Mouse (Mus musculus): ENCODE results near the gene Smurf1. TPM values are rescaled to one million over a fixed set of nuclear protein-coding genes. Genes with fewer than 3 reads are reported as not detected.

Smurf1 gene
- polyA plus RNA-seq (2017; shearing (Covaris generic)), result 1 to 10 TPM; 4.6 to 4.8 TPM

DNA sequence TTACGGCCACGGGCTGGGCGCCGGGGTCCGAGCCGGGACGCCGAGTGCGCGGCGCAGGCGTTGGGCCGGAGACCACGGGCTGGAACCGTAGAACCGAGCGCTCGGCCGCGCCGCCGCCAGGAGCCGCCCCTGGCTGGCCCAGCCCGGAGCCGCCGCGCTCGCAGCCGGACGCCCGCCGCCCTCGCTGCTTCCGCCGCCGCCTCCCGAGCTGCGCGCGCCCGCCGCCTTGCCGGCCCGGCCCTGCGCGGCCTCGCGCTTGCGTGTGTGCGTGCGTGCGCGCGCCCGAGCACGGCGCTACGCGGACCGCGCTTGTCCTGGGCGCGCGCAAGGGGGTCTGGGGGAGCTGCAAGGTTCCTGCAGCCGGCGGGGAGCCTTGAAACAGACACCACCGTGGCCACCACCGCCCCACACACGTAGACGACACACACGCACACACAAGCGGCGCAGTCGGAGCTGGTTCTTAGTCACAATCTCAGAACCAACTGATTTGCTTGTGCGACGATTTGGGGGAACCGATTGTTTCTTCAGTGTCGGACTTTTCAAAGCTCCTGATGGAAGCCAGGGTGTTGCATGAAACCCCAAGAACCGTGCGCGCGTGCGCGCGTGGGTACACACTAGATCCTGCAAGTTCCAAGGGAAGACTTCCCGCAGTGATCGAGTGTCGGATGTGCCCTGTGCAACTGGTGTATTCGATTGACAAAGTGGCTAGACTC is at the start of gene Smurf1:
TSS of gene Smurf1 (minus strand) at position 209 of the 713 bp plus-strand sequence.
- ATAC-seq, result peak; percentile 51

GRCm38 (mm10) chr5:145014278-145014677 is 48.6 kb upstream of the Smurf1 start:
- ATAC-seq, result no peak

GRCm38 (mm10) chr5:145008878-145009659 is 43.4 kb upstream of the Smurf1 start:
- no peak for ATAC-seq

DNA sequence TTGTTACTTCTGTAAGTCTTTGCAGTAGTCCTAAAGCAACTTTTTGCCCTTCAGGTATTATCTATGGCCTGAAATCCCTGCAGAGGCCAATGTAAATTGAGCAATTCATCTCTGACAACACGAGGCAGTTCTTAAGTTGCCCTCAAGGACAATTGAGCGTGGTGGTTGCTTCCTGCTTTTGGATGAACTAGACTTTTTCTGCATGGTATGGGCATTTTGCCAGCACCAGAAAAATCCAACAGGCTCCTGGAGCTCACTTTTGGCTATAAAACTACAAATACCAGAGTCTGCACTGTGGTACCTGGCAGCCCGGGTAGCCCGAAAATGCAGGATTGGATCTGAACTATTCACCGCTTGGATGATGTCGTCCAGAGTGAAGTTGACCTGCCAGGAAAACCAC is 39.9 kb upstream of the Smurf1 start:
- ATAC-seq, result no peak

DNA sequence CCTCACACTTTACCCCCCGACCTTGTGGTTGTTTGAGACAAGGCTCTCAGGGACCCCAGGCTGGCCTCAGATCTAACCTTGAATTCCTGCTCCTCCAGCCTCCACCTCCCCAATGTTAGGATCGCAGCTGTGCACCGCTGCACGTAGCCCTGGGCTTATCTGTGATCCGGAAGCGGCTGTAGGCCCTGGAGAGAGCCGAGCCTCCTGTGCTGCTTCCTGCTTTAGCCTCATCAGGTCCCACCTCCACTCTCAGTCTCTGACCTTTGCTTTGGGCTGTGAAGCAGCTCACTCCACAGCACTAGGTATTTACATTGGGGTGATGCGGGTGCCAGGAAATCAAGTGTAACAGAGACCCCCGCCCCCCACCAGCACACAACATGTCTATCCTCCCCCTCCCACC is 38.8 kb upstream of the Smurf1 start:
- no peak for ATAC-seq

GRCm38 (mm10) chr5:145003362-145003761 is 37.7 kb upstream of the Smurf1 start:
- no peak for ATAC-seq

DNA sequence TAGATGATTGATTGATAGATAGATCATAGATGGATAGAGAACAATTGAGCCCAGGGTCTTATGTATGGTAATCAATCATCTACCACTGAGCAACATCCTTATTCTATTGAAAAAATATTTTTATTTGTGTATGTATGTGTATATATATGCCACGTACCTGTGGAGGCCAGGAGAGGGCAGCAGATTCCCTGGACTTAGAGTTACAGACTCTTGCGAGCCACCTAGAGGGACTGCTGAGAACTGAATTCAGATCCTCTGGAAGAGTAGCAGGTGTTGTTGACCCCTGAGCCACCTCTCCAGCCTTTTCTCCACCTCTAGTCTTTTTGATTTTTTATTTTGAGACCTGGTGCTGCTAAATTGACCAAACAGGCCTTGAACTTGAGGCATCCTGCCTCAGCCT is 32.8 kb upstream of the Smurf1 start:
- ATAC-seq, result no peak

DNA sequence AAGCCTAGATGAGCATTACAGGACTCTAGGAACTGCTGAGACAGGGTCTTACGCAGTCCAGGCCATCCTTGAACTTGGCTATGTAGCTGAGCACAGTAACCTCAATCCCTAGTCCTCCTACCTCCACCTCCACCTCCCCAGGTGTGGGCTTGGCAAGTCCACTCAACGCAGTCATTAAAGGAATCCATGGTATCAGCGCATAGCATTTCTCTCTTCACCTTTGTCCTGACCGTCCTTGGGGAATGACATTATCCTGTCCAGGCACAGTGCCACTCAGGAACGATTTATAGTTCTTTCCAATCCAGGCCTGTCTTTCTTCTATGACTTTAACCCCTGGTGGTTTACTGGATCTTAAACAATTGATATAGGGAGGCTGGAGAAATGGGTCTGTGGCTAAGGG is 24.8 kb upstream of the Smurf1 start:
- ATAC-seq, result no peak

- ATAC-seq, result no peak
Observed at GRCm38 (mm10) chr5:144990051-144990450, 24.4 kb upstream of the Smurf1 start.

DNA sequence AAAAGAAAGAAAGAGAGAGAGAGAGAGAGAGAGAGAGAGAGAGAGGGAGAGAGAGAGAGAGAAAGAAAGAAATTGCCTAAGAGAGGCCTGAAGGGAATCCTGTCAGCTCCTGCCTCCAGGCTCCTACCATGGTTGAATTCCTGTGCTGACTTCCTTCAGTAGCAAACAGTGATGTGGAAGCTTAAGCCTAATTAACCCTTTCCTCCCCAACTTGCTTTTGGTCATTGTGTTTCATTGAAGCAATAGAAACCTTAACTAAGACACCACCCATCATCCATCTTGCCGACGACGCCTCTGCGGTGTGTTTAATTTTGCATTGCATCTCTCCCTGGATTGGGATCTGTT is 23.4 kb upstream of the Smurf1 start:
- ATAC-seq, result no peak

DNA sequence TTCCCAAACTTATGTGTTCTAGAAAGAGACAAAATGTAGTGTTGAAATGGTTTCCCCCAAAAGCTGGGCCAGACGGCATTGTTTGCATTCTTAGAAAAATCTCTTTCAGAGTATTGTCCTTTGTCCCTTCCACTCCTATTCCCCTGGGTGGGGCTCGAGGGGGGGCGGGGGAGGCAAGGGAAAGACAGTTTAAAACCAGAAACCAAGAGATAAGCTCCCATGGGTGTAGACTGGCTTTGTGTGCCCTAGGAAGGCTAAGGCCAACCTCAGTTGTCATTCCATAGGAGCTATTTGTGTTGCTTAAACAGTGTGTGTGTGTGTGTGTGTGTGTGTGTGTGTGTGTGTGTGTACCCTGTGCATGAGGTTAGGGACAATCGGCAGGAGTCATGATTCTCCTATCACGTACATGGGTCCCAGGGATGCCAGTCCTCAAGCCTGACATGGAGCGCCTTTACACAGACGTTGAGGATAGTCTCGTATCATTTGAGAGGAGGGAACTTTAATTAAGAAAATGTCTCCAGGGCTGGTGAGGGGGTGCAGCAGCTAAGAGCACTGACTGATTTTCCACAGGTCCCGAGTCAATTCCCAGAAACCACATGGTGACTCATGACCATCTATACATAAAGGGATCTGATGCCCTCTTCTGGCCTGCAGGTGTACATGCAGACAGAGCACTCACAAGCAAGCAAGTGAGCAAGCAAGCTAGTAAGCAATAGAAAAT is 22.9 kb upstream of the Smurf1 start:
- no peak for ATAC-seq

DNA sequence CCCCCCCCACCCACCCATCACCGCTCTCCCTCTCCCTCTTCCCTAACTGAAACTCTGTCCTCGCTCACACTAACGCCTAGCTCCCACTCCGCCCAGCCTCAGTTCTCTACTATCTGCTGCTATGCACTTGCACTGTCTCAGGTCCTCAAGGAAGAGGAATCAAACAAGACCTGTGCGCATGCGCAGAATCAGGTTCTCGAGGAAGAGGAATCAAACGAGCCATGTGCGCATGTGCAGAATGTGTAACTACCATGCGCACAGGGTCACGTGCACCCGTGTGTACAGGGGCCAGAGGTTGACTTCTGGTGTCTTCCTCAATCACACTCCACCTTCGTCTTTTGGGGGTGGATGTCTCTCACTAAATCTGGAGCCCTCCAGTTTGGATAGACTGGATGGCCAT is 21.9 kb upstream of the Smurf1 start:
- ATAC-seq, result no peak

GRCm38 (mm10) chr5:144984839-144985238 is 19.2 kb upstream of the Smurf1 start:
- no peak for ATAC-seq

- ATAC-seq, result no peak
Observed at GRCm38 (mm10) chr5:144983227-144983626, 17.6 kb upstream of the Smurf1 start.

- no peak for ATAC-seq
Observed at GRCm38 (mm10) chr5:144979110-144979509, 13.5 kb upstream of the Smurf1 start.

- ATAC-seq, result no peak
Observed at GRCm38 (mm10) chr5:144978533-144979107, 13.0 kb upstream of the Smurf1 start.

DNA sequence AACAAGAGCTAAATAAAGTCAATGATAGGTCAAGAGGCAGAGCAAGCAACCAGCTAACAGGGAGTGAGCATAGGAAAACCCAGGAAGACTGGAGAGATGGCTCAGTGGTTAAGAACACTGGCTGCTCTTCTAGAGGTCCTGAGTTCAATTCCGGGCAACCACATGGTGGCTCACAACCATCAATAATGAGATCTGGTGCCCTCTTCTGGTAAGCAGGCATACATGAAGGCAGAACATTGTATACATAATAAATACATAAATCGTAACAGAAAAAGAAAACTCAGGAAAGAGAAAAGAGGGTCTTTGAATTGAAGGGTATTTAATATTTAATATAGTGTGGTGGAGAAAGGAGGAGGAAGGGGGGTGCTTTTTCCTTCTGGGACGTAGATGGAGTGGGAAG is 5.6 kb upstream of the Smurf1 start:
- no peak for ATAC-seq

DNA sequence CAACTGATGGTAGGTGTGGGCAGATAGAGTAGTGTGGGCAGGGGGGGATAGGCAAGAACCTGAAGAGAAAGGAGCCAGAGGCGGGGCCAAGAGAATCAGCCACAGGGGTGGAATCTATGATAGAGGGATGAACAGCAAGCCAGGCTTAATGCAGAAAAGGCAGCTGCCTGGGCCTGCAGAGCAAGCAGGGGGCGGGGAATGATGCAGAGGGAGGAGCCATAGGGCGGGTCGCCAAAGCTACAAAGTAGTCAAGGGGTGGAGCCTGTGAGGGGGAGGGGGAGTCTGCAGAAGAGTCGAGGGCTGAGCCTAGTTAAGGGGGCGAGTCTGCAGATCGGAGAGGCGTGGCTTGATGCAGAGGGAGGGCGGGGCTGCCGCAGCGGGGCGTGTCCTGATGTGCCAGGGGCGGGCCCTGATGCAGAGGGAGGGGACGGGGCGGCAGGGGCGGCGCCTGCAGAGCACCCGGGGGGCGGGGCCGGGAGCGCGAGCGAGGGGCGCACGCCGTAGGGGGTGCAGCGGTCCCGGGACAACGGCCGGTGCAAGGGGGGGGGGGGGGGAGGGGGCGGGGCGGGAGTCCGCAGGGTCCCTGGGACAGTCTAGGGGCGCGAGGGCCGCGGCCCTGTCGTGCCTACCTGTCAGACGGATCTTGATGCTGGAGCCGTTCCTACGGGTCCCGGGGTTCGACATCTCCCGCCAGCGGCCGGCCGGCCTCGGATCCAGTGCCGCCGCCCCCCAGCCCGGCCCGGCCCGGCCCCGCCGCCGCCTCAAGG is 592 bp downstream of the Smurf1 start:
- peak; percentile 64 for ATAC-seq

DNA sequence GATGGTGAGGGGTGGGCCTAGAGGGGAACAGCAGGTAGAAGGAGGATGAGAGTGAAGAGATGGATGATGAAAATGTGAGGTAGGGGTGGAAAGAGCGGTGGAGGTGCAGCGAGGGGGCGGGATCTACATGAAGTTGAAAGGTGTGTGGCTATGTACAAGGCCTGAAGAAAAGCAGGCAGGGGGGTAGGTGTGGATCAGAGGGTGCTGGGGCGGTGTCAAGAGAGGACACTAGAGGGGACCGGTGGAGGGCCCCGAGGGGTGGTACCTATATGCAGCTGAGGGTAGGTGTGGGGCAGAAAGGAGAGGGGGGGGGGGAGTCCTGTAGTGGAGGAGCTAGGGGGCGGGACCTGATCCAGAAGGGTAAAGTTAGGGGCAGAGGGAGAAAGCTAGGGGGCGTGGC is 1.2 kb downstream of the Smurf1 start:
- no peak for ATAC-seq

GRCm38 (mm10) chr5:144963817-144964261 is 1.8 kb downstream of the Smurf1 start:
- ATAC-seq, result peak; percentile 47

DNA sequence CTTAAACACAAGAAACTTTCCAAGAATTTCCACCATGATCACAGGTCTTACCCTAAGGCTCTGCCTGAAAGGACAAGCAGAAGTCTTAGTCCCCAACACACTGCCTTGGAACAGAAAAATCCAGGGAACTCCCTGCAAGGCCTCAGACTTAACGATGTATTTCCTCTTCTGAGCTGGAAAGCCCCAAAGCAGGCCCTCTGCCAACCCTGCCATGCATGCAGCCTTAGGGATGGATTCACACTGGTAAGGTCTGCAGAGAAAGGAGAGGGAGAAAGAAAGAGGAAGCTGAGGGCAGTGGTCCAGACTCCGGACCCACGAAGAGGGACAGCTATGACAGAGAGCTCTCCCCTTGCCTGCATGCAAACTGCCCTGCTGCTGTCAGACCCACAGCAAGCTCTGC is 2.2 kb downstream of the Smurf1 start:
- no peak for ATAC-seq

DNA sequence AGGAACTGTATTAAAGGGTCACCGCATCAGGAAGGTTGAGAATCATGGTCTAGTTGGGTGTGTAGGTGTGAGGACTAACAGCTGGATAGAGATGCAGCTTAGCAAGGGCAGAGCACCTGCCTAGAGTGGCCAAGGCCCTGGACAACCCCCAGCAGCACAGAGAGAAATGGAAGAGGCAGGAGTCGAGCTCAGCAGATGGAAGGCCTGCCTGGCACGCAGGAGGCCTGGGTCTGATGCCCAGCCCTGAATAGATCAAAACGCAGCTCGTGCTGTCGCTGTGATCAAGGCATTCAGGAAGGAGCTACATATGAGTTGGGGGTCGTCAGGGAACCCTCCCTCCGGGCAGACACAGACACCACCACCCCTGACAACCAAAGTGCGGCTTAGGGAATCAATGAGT is 7.4 kb downstream of the Smurf1 start:
- ATAC-seq, result no peak
